Mouse (Mus musculus): ENCODE data around the gene Nsmce4a.

DNA sequence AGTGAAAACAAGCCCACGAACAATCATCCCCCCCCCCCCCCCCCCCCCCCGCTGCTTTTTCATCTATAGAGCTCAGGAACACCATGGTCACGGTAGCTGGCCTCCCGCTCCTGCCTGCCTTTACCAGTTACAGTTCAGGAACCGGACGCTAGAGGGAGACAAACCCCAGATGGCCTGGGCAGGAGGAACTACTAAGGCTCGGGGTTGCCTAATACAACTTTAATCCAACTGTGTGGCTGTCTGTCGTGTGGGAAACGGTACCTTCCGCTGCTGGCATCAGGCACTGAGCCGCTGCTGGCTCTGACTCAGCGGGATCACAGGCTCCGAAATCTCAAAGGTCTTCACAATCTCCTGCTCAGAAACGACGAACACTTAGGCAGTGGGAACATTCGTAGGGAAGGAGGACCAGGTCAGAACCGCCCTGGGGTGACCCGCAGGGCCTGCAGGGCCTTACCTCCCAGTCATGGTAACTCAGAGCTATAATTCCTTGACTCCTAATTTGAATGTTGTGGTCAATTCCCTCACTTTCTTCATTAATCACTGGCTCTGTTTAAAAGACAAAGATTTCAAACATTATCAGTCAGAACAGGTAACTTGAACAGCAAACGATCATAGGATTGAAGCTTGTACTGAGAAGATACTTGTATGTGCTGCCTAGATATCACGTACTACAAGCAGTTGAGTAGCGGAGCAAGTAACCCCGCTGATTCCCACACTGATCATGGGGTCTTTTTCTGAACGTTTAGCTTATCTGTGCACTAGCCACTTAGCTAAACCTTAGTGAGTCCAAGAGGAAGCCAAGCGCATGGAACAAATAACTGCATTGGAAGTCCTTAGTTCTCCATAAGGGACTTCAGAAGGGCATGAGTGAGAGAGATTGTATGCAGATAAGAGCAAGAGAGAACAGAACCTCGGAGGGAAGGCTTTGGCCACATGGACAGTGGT, 39.3 kb downstream of the Nsmce4a start:
- TF ChIP-seq GATA1 (IDR thresholded peaks at IDR 0.05; ENCODE audit: borderline replicate concordance, low read length) (no peak), FLI1 (IDR thresholded peaks at IDR 0.05; ENCODE audit: low read length) (no peak)
